Mouse (Mus musculus) intestine, embryonic 15.5 days (tissue): ENCODE results near the gene Chaf1a. TPM values are rescaled to one million over a fixed set of nuclear protein-coding genes. Genes with fewer than 3 reads are reported as not detected.

Experiments used
- ATAC-seq: fragments of 200-750 bp; cut with Nextera tagmentation; 2 replicates; pipeline ENCODE4 v1.8.0; 2017; ENCODE audit warnings: moderate TSS enrichment, moderate library complexity
- H3K27ac ChIP-seq: fragments of 300-500 bp; sonication (generic); 2 replicates; pipeline ENCODE4 v1.5.1; 2015; ENCODE audit warnings: mild to moderate bottlenecking, inconsistent platforms
- H3K27me3 ChIP-seq: fragments of 300-500 bp; sonication (generic); replicated peaks from 2 replicates; pipeline ENCODE4 v1.6.1; 2015; ENCODE audit warnings: inconsistent platforms
- H3K36me3 ChIP-seq: fragments of 300-500 bp; sonication (generic); 2 replicates; pipeline ENCODE4 v1.6.1; 2015; ENCODE audit warnings: inconsistent platforms
- H3K4me1 ChIP-seq: fragments of 300-500 bp; sonication (generic); replicated peaks from 2 replicates; pipeline ENCODE4 v1.6.1; 2015; ENCODE audit warnings: inconsistent platforms
- H3K4me2 ChIP-seq: fragments of 300-500 bp; sonication (generic); replicated peaks from 2 replicates; pipeline ENCODE4 v1.6.1; 2015; ENCODE audit warnings: mild to moderate bottlenecking, inconsistent platforms
- H3K4me3 ChIP-seq: fragments of 300-500 bp; sonication (generic); replicated peaks from 2 replicates; pipeline ENCODE4 v1.5.1; 2015; ENCODE audit warnings: inconsistent platforms
- H3K9ac ChIP-seq: fragments of 300-500 bp; sonication (generic); 2 replicates; pipeline ENCODE4 v1.6.1; 2015; ENCODE audit warnings: inconsistent platforms
- H3K9me3 ChIP-seq: fragments of 300-500 bp; sonication (generic); 2 replicates; pipeline ENCODE4 v1.6.1; 2016; ENCODE audit warnings: inconsistent platforms
- WGBS: fragments of 180-500 bp; shearing (Covaris S2); methylation state at CpG from one replicate; pipeline ENCODE4 v1.1.7; 2015; 5-methylcytosine and 5-hydroxymethylcytosine counted together
- polyA plus RNA-seq: library from polyadenylated mRNA; unstranded; fragments of >200 nt; fragmentation: Nextera tagmentation; extraction: Ambion mirVana; gene quantifications from 2 replicates; pipeline ENCODE4 v1.2.1, GENCODE M21; 2015

The Chaf1a gene
- polyA plus RNA-seq, 1 experiment from 2014 or later, result 22.4 TPM

DNA sequence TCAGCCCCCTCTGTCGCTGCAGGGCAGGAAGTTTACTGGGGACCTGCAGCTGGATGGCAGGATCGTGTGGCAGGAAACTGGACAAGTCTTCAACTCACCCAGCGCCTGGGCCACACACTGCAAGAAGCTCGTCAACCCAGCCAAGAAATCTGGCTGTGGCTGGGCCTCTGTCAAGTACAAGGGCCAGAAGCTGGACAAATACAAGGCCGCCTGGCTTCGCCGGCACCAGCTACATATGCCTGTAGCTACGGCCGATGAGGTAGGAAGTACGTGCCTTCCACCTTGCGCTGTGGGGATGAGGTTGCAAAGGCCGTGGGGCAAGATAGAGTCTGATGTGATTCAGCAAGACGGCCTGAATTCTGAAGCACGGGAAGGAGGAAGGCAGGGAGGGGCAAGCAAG lies 30.0 kb upstream of the Chaf1a start:
- Histone ChIP-seq H3K9ac (peak overlapping the region; percentile 83), H3K4me3 (peak overlapping the region; percentile 96), H3K9me3 (no peaks in the 10 kb centered on the region), H3K4me2 (peak overlapping the region; percentile 94), H3K36me3 (peaks cover 14% of the 10 kb centered on the region), H3K27ac (no peak overlapping the region), H3K27me3 (no peaks in the 10 kb centered on the region), H3K4me1 (peaks cover 22% of the 10 kb centered on the region)
- 63% methylated on average over 14 of the region's 14 CpGs for WGBS
- ATAC-seq, result no peak

GRCm38 (mm10) chr17:56010681-56011080 lies 29.6 kb upstream of the Chaf1a start:
- H3K4me1 ChIP-seq, result peaks cover 22% of the 10 kb centered on the region
- no peak for ATAC-seq
- peaks cover 17% of the 10 kb centered on the region for H3K36me3 ChIP-seq
- peak overlapping the region; percentile 83; the same call in 1 of the 2 replicates for H3K9ac ChIP-seq
- peak overlapping the region; percentile 96; the same call in 1 of the 2 replicates for H3K4me3 ChIP-seq
- no peaks in the 10 kb centered on the region for H3K9me3 ChIP-seq
- H3K4me2 ChIP-seq, result peak overlapping the region; percentile 94
- H3K27me3 ChIP-seq, result no peaks in the 10 kb centered on the region
- no peak overlapping the region for H3K27ac ChIP-seq
- WGBS, result 7% methylated on average over 9 of the region's 9 CpGs

- WGBS, result 87% methylated on average over 7 of the region's 7 CpGs
- no peaks in the 10 kb centered on the region for H3K27me3 ChIP-seq
- ATAC-seq, result no peak
These were observed 28.8 kb upstream of the Chaf1a start for GRCm38 (mm10) chr17:56011441-56011840.

GRCm38 (mm10) chr17:56015293-56015692 lies 24.9 kb upstream of the Chaf1a start:
- Histone ChIP-seq H3K36me3 (peaks cover 54% of the 10 kb centered on the region), H3K4me2 (no peak overlapping the region), H3K9me3 (no peaks in the 10 kb centered on the region), H3K27me3 (no peaks in the 10 kb centered on the region), H3K27ac (no peak overlapping the region), H3K9ac (no peak overlapping the region), H3K4me1 (peaks cover 7% of the 10 kb centered on the region), H3K4me3 (no peak overlapping the region)
- 91% methylated on average over 9 of the region's 9 CpGs for WGBS
- no peak for ATAC-seq

More at GRCm38 (mm10) chr17:56011441-56011840, 28.8 kb upstream of the Chaf1a start:
- Histone ChIP-seq H3K9ac (no peak overlapping the region), H3K9me3 (no peaks in the 10 kb centered on the region), H3K36me3 (peaks cover 25% of the 10 kb centered on the region), H3K4me2 (no peak overlapping the region), H3K27ac (no peak overlapping the region), H3K4me1 (peaks cover 20% of the 10 kb centered on the region), H3K4me3 (no peak overlapping the region)

DNA sequence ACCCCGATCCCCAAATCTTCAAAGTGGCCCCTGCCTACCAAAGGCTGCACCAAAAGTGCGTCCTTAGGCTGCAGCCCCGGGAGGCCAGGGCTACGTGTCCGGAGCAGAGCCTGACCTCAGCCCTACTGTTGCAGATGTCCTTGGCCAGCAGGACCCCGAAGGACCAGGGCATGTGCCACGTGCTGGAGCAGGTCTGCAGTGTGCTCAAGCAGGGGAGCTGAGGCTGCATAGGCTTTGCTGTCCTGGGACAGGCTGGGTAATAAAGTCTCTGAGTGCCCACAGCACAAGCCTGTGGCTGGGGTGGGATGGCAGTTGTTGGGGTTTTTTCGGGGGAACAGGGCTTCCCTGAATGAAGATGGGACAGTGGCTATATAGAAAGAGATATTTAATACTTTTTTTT lies 23.9 kb upstream of the Chaf1a start:
- no peaks in the 10 kb centered on the region for H3K9me3 ChIP-seq
- ATAC-seq, result no peak
- WGBS, result 86% methylated on average over 8 of the region's 8 CpGs
- no peaks in the 10 kb centered on the region for H3K27me3 ChIP-seq
- peaks cover 54% of the 10 kb centered on the region for H3K36me3 ChIP-seq
- H3K4me1 ChIP-seq, result no peaks in the 10 kb centered on the region
- H3K4me2 ChIP-seq, result no peak overlapping the region
- H3K9ac ChIP-seq, result no peak overlapping the region
- H3K27ac ChIP-seq, result no peak overlapping the region
- H3K4me3 ChIP-seq, result no peak overlapping the region

- 81% methylated on average over 15 of the region's 15 CpGs for WGBS
- no peaks in the 10 kb centered on the region for H3K9me3 ChIP-seq
- H3K27me3 ChIP-seq, result no peaks in the 10 kb centered on the region
- H3K27ac ChIP-seq, result no peak overlapping the region
- H3K36me3 ChIP-seq, result peaks cover 49% of the 10 kb centered on the region
- H3K4me1 ChIP-seq, result no peaks in the 10 kb centered on the region
- no peak overlapping the region for H3K4me3 ChIP-seq
- H3K9ac ChIP-seq, result no peak overlapping the region
- no peak for ATAC-seq
- H3K4me2 ChIP-seq, result no peak overlapping the region
These were observed 23.1 kb upstream of the Chaf1a start for GRCm38 (mm10) chr17:56016793-56017785.

GRCm38 (mm10) chr17:56017848-56018247 lies 22.4 kb upstream of the Chaf1a start:
- H3K4me3 ChIP-seq, result no peak overlapping the region
- H3K4me2 ChIP-seq, result no peak overlapping the region
- H3K9me3 ChIP-seq, result no peaks in the 10 kb centered on the region
- H3K4me1 ChIP-seq, result 0 out of 2 replicates have a peak, but pooled peaks cover 4% of the 10 kb centered on the region
- H3K27ac ChIP-seq, result no peak overlapping the region
- no peaks in the 10 kb centered on the region for H3K27me3 ChIP-seq
- ATAC-seq, result no peak; the same call in 1 of the 2 replicates
- peaks cover 49% of the 10 kb centered on the region for H3K36me3 ChIP-seq
- no peak overlapping the region for H3K9ac ChIP-seq
- 86% methylated on average over 7 of the region's 7 CpGs for WGBS

DNA sequence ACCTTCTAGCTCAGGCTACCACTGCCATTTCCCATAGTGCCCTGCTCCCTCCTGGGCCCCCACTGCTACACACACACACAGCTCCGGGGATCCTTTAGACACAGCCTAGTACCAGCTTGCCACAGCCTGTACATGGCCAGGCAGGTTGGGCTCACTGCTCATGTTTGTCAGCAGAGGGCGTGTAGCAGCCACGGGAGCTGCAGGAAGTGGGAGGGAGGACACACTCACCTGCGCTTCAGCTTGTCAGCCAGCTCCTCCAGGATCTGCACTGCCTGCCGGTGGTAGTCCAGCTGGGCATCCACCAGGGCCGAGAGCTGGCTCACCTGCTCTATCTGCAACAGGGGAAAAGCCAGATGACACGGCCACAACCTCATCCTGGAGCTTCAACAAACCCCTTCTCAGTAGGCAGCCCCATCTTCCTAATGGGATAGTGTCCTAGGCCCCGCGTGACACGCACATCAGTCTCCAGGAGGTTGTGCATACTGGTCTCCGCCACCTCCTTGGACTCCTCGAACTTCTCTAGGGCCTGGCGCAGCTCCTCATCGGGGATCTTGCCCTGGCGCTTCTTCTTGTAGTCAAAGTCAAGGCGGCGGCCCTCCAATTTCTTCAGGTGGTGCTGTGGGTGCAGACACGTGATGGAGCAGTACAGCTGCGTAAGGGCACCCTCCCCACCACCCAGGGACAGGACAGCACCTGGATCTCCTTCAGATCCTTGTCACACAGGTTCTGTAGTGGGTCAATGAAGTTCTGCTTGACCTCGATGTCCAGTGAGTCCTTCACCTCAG lies 21.7 kb upstream of the Chaf1a start:
- no peak overlapping the region for H3K27ac ChIP-seq
- no peak overlapping the region for H3K9ac ChIP-seq
- H3K36me3 ChIP-seq, result peaks cover 47% of the 10 kb centered on the region
- WGBS, result 67% methylated on average over 20 of the region's 20 CpGs
- ATAC-seq, result peak; percentile 48
- peaks cover 11% of the 10 kb centered on the region for H3K4me1 ChIP-seq
- H3K4me3 ChIP-seq, result no peak overlapping the region
- H3K9me3 ChIP-seq, result no peaks in the 10 kb centered on the region
- H3K27me3 ChIP-seq, result no peaks in the 10 kb centered on the region
- H3K4me2 ChIP-seq, result no peak overlapping the region

- Histone ChIP-seq H3K36me3 (peaks cover 39% of the 10 kb centered on the region), H3K9ac (no peak overlapping the region), H3K9me3 (no peaks in the 10 kb centered on the region), H3K27ac (no peak overlapping the region), H3K4me3 (no peak overlapping the region), H3K4me1 (peaks cover 19% of the 10 kb centered on the region), H3K4me2 (no peak overlapping the region), H3K27me3 (no peaks in the 10 kb centered on the region)
- no peak for ATAC-seq
- 90% methylated on average over 6 of the region's 6 CpGs for WGBS
These were observed 19.7 kb upstream of the Chaf1a start for GRCm38 (mm10) chr17:56020400-56021084.

- Histone ChIP-seq H3K4me1 (peaks cover 19% of the 10 kb centered on the region), H3K4me2 (no peak overlapping the region), H3K4me3 (no peak overlapping the region), H3K9me3 (no peaks in the 10 kb centered on the region), H3K36me3 (peaks cover 31% of the 10 kb centered on the region), H3K9ac (no peak overlapping the region), H3K27ac (no peak overlapping the region), H3K27me3 (no peaks in the 10 kb centered on the region)
- 82% methylated on average over 4 of the region's 4 CpGs for WGBS
- ATAC-seq, result no peak
These were observed 18.9 kb upstream of the Chaf1a start for GRCm38 (mm10) chr17:56021161-56021910.

GRCm38 (mm10) chr17:56022131-56022988 lies 17.9 kb upstream of the Chaf1a start:
- no peak for ATAC-seq
- Histone ChIP-seq H3K27me3 (no peaks in the 10 kb centered on the region), H3K9ac (no peak overlapping the region), H3K27ac (no peak overlapping the region), H3K4me1 (peaks cover 19% of the 10 kb centered on the region), H3K4me3 (no peak overlapping the region), H3K36me3 (peaks cover 20% of the 10 kb centered on the region), H3K9me3 (no peaks in the 10 kb centered on the region), H3K4me2 (no peak overlapping the region)
- WGBS, result 57% methylated on average over 2 of the region's 2 CpGs
